In genomic region chr17:13759156-13759852, GRCm38 (mm10) we compare ENCODE assay signal across 9 mouse cellular contexts. TPM values are rescaled to one million over a fixed set of nuclear protein-coding genes. Genes with fewer than 3 reads are reported as not detected.
A peak's percentile ranks its signal among the peaks of the same experiment; 100 is the strongest.
DNase-seq lines count a peak whose midpoint lies in the region; ATAC-seq and TF ChIP-seq lines count a peak whose summit lies in the region.
"Had no signal": no experiment of that assay in that cellular context is flagged by ENCODE, and none has a peak within 500 bp of the region (broad histone marks: within the 10 kb centered on the region; RNA-seq: fewer than 3 reads in every experiment).

No protein-coding gene starts in this region.

- H3K4me2 ChIP-seq in hindbrain, postnatal 0 days (ENCODE audit: low read depth, low read length), result peak overlapping the region; percentile 87
- peak overlapping the region; percentile 55 for H3K4me2 ChIP-seq in liver, embryonic 14.5 days (ENCODE audit: low read depth)

- H3K36me3 ChIP-seq in erythroblast, embryonic 14.5 days (ENCODE audit: control insufficient read depth), result no peaks in the 10 kb centered on the region
- no peaks in the 10 kb centered on the region for H3K36me3 ChIP-seq in E14TG2a.4 (ENCODE audit: insufficient read depth, low read length)
- no peaks in the 10 kb centered on the region for H3K36me3 ChIP-seq in hindbrain, postnatal 0 days (ENCODE audit: insufficient read depth, low read length)
- no peaks in the 10 kb centered on the region for H3K36me3 ChIP-seq in liver, embryonic 14.5 days (replicated peaks; ENCODE audit: control insufficient read depth, insufficient read depth, low read depth)

- peak; percentile 63 for DNase-seq in embryo, embryonic 11 days
- peak; percentile 72 for DNase-seq in hindbrain, postnatal 0 days (ENCODE audit: low spot score)
- DNase-seq in liver, embryonic 14.5 days (ENCODE audit: low read depth in 3 of 3, low spot score in 3 of 3), result no peak
- no peak for DNase-seq in spleen, adult 18-20 months
- DNase-seq in lung, postnatal 36 days, result no peak

- TF ChIP-seq CTCF in E14TG2a.4 (conservative IDR thresholded peaks at IDR 0.05; ENCODE audit: low read length), result no peak
- no peak for TF ChIP-seq CTCF in hindbrain, postnatal 0 days (IDR thresholded peaks at IDR 0.05; ENCODE audit: low read depth)
- no peak for TF ChIP-seq CTCF in liver, embryonic 14.5 days (IDR thresholded peaks at IDR 0.05; ENCODE audit: low read depth)

- TF ChIP-seq EP300 in liver, embryonic 14.5 days (IDR thresholded peaks at IDR 0.05; ENCODE audit: low read depth), result no peak

- peak overlapping the region; percentile 51 for H3K4me3 ChIP-seq in erythroblast, embryonic 14.5 days (replicated peaks)
- peak overlapping the region; percentile 91 for H3K4me3 ChIP-seq in E14TG2a.4 (replicated peaks; ENCODE audit: low read length)
- H3K4me3 ChIP-seq in hindbrain, postnatal 0 days (ENCODE audit: low read length), result peak overlapping the region; percentile 95
- H3K4me3 ChIP-seq in liver, embryonic 14.5 days (ENCODE audit: insufficient read depth in 1 of 2, low read depth in 2 of 2, low read length in 2 of 2), result peak overlapping the region; percentile 55 to 68

- H3K27ac ChIP-seq in hindbrain, postnatal 0 days, result peak overlapping the region; percentile 98
- no peak overlapping the region for H3K27ac ChIP-seq in liver, embryonic 14.5 days

- H3K27me3 ChIP-seq in erythroblast, embryonic 14.5 days (ENCODE audit: control insufficient read depth), result peaks cover 50% of the 10 kb centered on the region
- H3K27me3 ChIP-seq in E14TG2a.4 (ENCODE audit: insufficient read depth, low read length), result no peaks in the 10 kb centered on the region
- H3K27me3 ChIP-seq in hindbrain, postnatal 0 days (ENCODE audit: insufficient read depth, low read length), result no peaks in the 10 kb centered on the region
- H3K27me3 ChIP-seq in liver, embryonic 14.5 days (ENCODE audit: control insufficient read depth, insufficient read depth, low read length), result peaks cover 45% of the 10 kb centered on the region

- WGBS in hindbrain, postnatal 0 days, result 4% methylated on average over 13 of the region's 13 CpGs
- 21% methylated on average over 13 of the region's 13 CpGs for WGBS in liver, embryonic 14.5 days (ENCODE audit: insufficient replicate concordance)

- peak overlapping the region; percentile 97 for H3K9ac ChIP-seq in hindbrain, postnatal 0 days (replicated peaks; ENCODE audit: low read length)
- H3K9ac ChIP-seq in liver, embryonic 14.5 days (replicated peaks), result no peak overlapping the region

- H3K4me1 ChIP-seq in erythroblast, embryonic 14.5 days (ENCODE audit: control insufficient read depth), result no peaks in the 10 kb centered on the region
- H3K4me1 ChIP-seq in E14TG2a.4 (replicated peaks; ENCODE audit: low read depth, low read length), result peaks cover 67% of the 10 kb centered on the region
- no peaks in the 10 kb centered on the region for H3K4me1 ChIP-seq in hindbrain, postnatal 0 days (ENCODE audit: insufficient read depth, low read length)
- no peaks in the 10 kb centered on the region; a peak in 1 of 4 replicates for H3K4me1 ChIP-seq in liver, embryonic 14.5 days (replicated peaks; ENCODE audit: control insufficient read depth in 2 of 2, insufficient read depth in 2 of 2, low read length in 1 of 2)

- H3K9me3 ChIP-seq in erythroblast, embryonic 14.5 days (ENCODE audit: control insufficient read depth, low read length), result no peaks in the 10 kb centered on the region
- H3K9me3 ChIP-seq in E14TG2a.4 (ENCODE audit: low read length), result no peaks in the 10 kb centered on the region
- H3K9me3 ChIP-seq in hindbrain, postnatal 0 days (ENCODE audit: low read length), result no peaks in the 10 kb centered on the region
- H3K9me3 ChIP-seq in liver, embryonic 14.5 days (ENCODE audit: control insufficient read depth, low read length), result no peaks in the 10 kb centered on the region

- no peak for ATAC-seq in erythroblast, adult 5-6 weeks (replicated peaks; ENCODE audit: low FRiP score, poor library complexity, severe bottlenecking)
- peak; percentile 57 for ATAC-seq in hindbrain, postnatal 0 days
- no peak for ATAC-seq in liver, embryonic 14.5 days (ENCODE audit: insufficient read depth)

RNA-seq across cellular contexts. Expression of gene Afdn, which starts 1.0 kb away (rescaled TPM):
- polyA plus RNA-seq in erythroblast, embryonic 14.5 days (2012), result 0.04 TPM in 1 of 2 replicates, not detected in the other
- total RNA-seq in erythroblast, adult 5-6 weeks (2015; ENCODE audit: low replicate concordance), result 1.7 and 2.5 TPM in 2 replicates
- 2.2 and 13.6 TPM in 2 replicates for total RNA-seq in erythroblast, adult 5-6 weeks (2017; ENCODE audit: low replicate concordance)
- total RNA-seq in hindbrain, postnatal 0 days (2014; rRNA removed), result 78.9 and 84.2 TPM in 2 replicates
- polyA plus RNA-seq in hindbrain, postnatal 0 days (2015; fragmentation: Nextera tagmentation; extraction: Ambion mirVana), result 127 and 130 TPM in 2 replicates
- polyA plus RNA-seq in liver, embryonic 14.5 days (2012; rRNA removed), result 4.7 and 6.4 TPM in 2 replicates
- polyA plus RNA-seq in liver, embryonic 14.5 days (2014; fragmentation: Nextera tagmentation; extraction: Ambion mirVana), result 7.1 and 7.7 TPM in 2 replicates

RNA-seq across cellular contexts. Expression of gene Tcte2, which starts 2.3 kb away (rescaled TPM):
- polyA plus RNA-seq in erythroblast, embryonic 14.5 days (2012), result not detected in 2 replicates
- 2.9 TPM in 1 of 2 replicates, not detected in the other for total RNA-seq in erythroblast, adult 5-6 weeks (2015; ENCODE audit: low replicate concordance)
- not detected in 2 replicates for total RNA-seq in erythroblast, adult 5-6 weeks (2017; ENCODE audit: low replicate concordance)
- 18.7 and 21.3 TPM in 2 replicates for total RNA-seq in hindbrain, postnatal 0 days (2014; rRNA removed)
- polyA plus RNA-seq in hindbrain, postnatal 0 days (2015; fragmentation: Nextera tagmentation; extraction: Ambion mirVana), result 9.8 and 11.1 TPM in 2 replicates
- polyA plus RNA-seq in liver, embryonic 14.5 days (2012; rRNA removed), result 0.12 and 0.26 TPM in 2 replicates
- 0.32 TPM in 1 of 2 replicates, not detected in the other for polyA plus RNA-seq in liver, embryonic 14.5 days (2014; fragmentation: Nextera tagmentation; extraction: Ambion mirVana)
- total RNA-seq: hematopoietic stem cell, adult 5-6 weeks had no signal

Comparison
In these comparisons a context has a peak if more than half of its experiments do, and no peak if none do; other contexts are left out.
1. DNase-seq: peak in embryo, embryonic 11 days (single experiment) and hindbrain, postnatal 0 days (single experiment); none in liver, embryonic 14.5 days (0 of 3), spleen, adult 18-20 months (0 of 2) and lung, postnatal 36 days (single experiment).
2. RNA of gene Afdn, which starts 1.0 kb away (polyA plus RNA-seq): 127 to 130 TPM in hindbrain, postnatal 0 days; 4.7 to 7.7 TPM in liver, embryonic 14.5 days and 0.04 TPM in erythroblast, embryonic 14.5 days; every median in the first group is over 10 times any median in the second.
3. Peak in every context shown above with its lines, with median percentiles within 50 percentile points of each other: H3K4me3 ChIP-seq.